Mouse (Mus musculus) G1E (cell line): ENCODE results near the gene Tbc1d4.

Experiments used
- CTCF ChIP-seq: IDR thresholded peaks from 2 replicates; pipeline ENCODE4 v1.5.1; 2012; ENCODE audit warnings: low read depth, low read length, inconsistent platforms, mixed read lengths
- GATA1 ChIP-seq: IDR thresholded peaks from 2 replicates; pipeline ENCODE4 v1.6.1; 2012; ENCODE audit warnings: borderline replicate concordance, low read length, inconsistent platforms, mixed read lengths
- GATA2 ChIP-seq: IDR thresholded peaks from 2 replicates; pipeline ENCODE4 v1.6.1; 2012; ENCODE audit warnings: low read depth, low read length, inconsistent platforms, borderline replicate concordance
- POLR2AphosphoS5 ChIP-seq: IDR thresholded peaks from 2 replicates; pipeline ENCODE4 v1.6.1; 2012; ENCODE audit warnings: low read depth, low read length, inconsistent platforms; ENCODE audit not compliant: insufficient replicate concordance
- TAL1 ChIP-seq: conservative IDR thresholded peaks from 2 replicates; pipeline ENCODE4 v1.6.1; 2012; ENCODE audit warnings: low read depth, low read length, inconsistent platforms, mixed read lengths

DNA sequence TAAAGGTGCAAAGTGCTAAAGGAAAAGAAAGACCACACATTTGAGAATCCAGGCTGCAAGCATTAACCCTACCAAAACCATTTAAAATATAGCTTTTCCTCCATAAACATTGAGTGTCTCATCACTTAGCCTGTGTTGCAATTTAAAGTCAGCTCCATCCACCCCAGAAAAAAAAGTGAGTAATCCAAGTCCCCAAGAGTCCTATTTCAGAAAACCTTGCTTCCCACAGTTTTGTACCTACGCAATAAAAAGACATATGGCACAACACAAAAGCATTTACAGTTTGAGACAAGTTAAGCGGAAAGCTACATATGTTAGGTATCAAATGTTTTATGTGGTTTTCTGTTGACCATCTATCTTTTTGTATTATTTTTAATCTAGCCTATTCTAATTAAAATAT is 42.3 kb downstream of the Tbc1d4 start:
- TF ChIP-seq CTCF (no peak), GATA1 (no peak), TAL1 (no peak), POLR2AphosphoS5 (no peak), GATA2 (no peak)
